Mouse (Mus musculus): Measurements from ENCODE around the gene Olfr610. TPM values are rescaled to one million over a fixed set of nuclear protein-coding genes. Genes with fewer than 3 reads are reported as not detected.
"Not testable (repeated sequence)": the region's sequence is repeated elsewhere in the genome, so short reads cannot be mapped to it uniquely, and the experiment has no call there.

Gene Olfr610
- not detected in 2 replicates for polyA plus RNA-seq (2016; fragmentation: Nextera tagmentation; extraction: Ambion mirVana)

- H3K27me3 ChIP-seq (ENCODE audit: low read depth, poor library complexity, severe bottlenecking), result no peaks in the 10 kb centered on the region
- H3K36me3 ChIP-seq, result no peaks in the 10 kb centered on the region
- H3K9me3 ChIP-seq (replicated peaks), result no peaks in the 10 kb centered on the region
- no peak within 1 kb of the TSS for H3K27ac ChIP-seq
- no peaks in the 10 kb centered on the region for H3K4me1 ChIP-seq
- WGBS, result 84% methylated on average over 2 of the region's 2 CpGs
- H3K4me3 ChIP-seq, result no peak within 1 kb of the TSS
- DNase-seq (ENCODE audit: low spot score), result no peak
Measured at GRCm38 (mm10) chr7:103512022-103512421, at the start of gene Olfr610. TSS of gene Olfr610 (minus strand) at chr7:103512122.

GRCm38 (mm10) chr7:103555779-103556178 is 43.9 kb upstream of the Olfr610 start, which contains the start of gene Olfr615:
TSS of gene Olfr615 (plus strand) at chr7:103556079.
- WGBS, result 91% methylated on average over 2 of the region's 2 CpGs
- no peak within 1 kb of the TSS for H3K27ac ChIP-seq
- DNase-seq (ENCODE audit: low spot score), result no peak
- no peaks in the 10 kb centered on the region for H3K4me1 ChIP-seq
- H3K9me3 ChIP-seq (replicated peaks), result no peaks in the 10 kb centered on the region
- H3K4me3 ChIP-seq, result no peak within 1 kb of the TSS
- no peaks in the 10 kb centered on the region for H3K27me3 ChIP-seq (ENCODE audit: low read depth, poor library complexity, severe bottlenecking)
- H3K36me3 ChIP-seq, result no peaks in the 10 kb centered on the region

- 83% methylated on average over 2 of the region's 2 CpGs for WGBS
- DNase-seq (ENCODE audit: low spot score), result no peak
- no peaks in the 10 kb centered on the region for H3K27me3 ChIP-seq (ENCODE audit: low read depth, poor library complexity, severe bottlenecking)
- no peaks in the 10 kb centered on the region for H3K9me3 ChIP-seq (replicated peaks)
- H3K27ac ChIP-seq, result no peak within 1 kb of the TSS
- no peaks in the 10 kb centered on the region for H3K4me1 ChIP-seq
- H3K4me3 ChIP-seq, result no peak within 1 kb of the TSS
- H3K36me3 ChIP-seq, result no peaks in the 10 kb centered on the region
Measured at GRCm38 (mm10) chr7:103547774-103548173, 35.9 kb upstream of the Olfr610 start, which contains the start of gene Olfr613. TSS of gene Olfr613 (plus strand) at chr7:103548074.

DNA sequence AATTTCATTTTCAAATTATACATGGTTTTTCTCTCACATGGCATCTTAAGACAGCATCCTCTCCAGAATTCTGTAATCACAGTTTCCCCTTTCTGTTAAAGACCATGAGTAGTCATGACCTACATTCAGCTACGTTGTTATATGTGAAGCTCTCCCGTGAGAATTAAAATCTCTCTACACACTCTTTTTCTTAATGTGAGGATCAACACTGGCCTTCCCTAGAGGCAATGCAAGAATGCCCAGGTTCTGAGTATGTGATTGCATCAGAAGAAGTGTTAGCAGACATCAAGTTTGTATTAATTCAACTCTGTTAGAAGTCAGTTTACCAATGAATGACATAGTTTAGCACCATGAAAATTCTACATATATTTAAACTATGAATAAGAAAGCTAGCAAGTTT is 30.7 kb upstream of the Olfr610 start, which contains the start of gene Olfr612:
Olfr612 (minus strand) TSS at position 101 of the 400 bp plus-strand sequence.
- H3K4me3 ChIP-seq; DNase-seq (ENCODE audit: low spot score); H3K9me3 ChIP-seq (replicated peaks); H3K4me1 ChIP-seq; H3K27ac ChIP-seq; H3K27me3 ChIP-seq (ENCODE audit: low read depth, poor library complexity, severe bottlenecking); H3K36me3 ChIP-seq: not testable (repeated sequence)
- 93% methylated on average over 2 of the region's 2 CpGs for WGBS

DNA sequence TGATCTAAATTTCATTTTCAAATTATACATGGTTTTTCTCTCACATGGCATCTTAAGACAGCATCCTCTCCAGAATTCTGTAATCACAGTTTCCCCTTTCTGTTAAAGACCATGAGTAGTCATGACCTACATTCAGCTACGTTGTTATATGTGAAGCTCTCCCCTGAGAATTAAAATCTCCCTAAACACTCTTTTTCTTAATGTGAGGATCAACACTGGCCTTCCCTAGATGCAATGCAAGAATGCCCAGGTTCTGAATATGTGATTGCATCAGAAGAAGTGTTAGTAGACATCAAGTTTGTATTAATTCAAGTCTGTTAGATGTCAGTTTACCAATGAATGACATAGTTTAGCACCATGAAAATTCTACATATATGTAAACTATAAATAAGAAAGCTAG is 8.8 kb upstream of the Olfr610 start, which contains the start of gene Olfr611:
Olfr611 (minus strand) TSS at position 101 of the 400 bp plus-strand sequence.
- not testable (repeated sequence) for H3K27me3 ChIP-seq (ENCODE audit: low read depth, poor library complexity, severe bottlenecking); DNase-seq (ENCODE audit: low spot score); H3K4me1 ChIP-seq; H3K9me3 ChIP-seq (replicated peaks); H3K36me3 ChIP-seq; H3K27ac ChIP-seq; H3K4me3 ChIP-seq
- 81% methylated on average over 1 of the region's 1 CpGs for WGBS

DNA sequence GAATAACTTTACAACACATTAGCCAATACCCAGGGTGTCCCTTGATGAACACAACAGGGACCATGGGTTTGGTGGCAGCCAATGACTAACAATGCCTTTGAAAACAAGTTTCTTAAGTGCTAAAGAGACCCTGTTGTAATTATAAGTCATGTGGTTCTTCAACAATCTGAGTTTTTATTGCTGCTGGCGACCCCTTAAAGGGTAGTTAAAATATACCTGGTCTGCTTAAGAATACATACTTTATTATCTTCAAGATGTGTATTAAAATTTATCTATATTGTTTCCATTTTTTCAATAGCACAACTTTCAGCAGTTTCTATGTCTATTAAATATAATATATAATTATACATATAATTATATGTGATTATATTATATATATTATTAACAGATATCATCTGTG is 14.0 kb downstream of the Olfr610 start, which contains the start of gene Olfr609:
Olfr609 (minus strand) TSS at position 101 of the 400 bp plus-strand sequence.
- Histone ChIP-seq H3K4me3 (no peak within 1 kb of the TSS), H3K36me3 (no peaks in the 10 kb centered on the region), H3K27ac (no peak within 1 kb of the TSS), H3K27me3 (ENCODE audit: low read depth, poor library complexity, severe bottlenecking) (no peaks in the 10 kb centered on the region), H3K4me1 (no peaks in the 10 kb centered on the region), H3K9me3 (replicated peaks) (no peaks in the 10 kb centered on the region)
- DNase-seq (ENCODE audit: low spot score), result no peak
- 72% methylated on average over 1 of the region's 1 CpGs for WGBS

GRCm38 (mm10) chr7:103477106-103477505 is 34.8 kb downstream of the Olfr610 start:
- 92% methylated on average over 9 of the region's 9 CpGs for WGBS
- H3K4me1 ChIP-seq; H3K27me3 ChIP-seq (ENCODE audit: low read depth, poor library complexity, severe bottlenecking); H3K4me3 ChIP-seq; H3K36me3 ChIP-seq; H3K27ac ChIP-seq; DNase-seq (ENCODE audit: low spot score); H3K9me3 ChIP-seq (replicated peaks): not testable (repeated sequence)

DNA sequence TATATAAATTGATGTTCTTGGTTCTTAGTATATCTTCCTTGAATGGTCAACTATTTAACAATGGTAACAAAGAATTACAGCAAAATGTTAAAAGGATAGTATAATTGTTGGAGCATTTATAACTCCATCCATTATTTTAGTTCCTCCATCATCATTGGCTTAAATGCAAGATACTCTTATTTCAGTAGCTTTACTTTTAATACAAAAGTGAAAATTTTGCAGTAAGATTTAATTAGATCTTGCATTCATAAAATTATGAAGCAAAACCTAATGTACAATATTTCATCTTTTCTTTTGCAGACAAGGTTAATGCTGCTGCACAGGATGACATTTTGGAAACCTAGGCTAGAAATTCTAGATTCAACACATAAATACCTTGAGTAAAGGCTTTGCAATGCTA is 42.3 kb downstream of the Olfr610 start, which contains the start of gene Olfr608:
Olfr608 (plus strand) TSS at position 301 of the 400 bp plus-strand sequence.
- Histone ChIP-seq H3K4me1 (no peaks in the 10 kb centered on the region), H3K9me3 (replicated peaks) (no peaks in the 10 kb centered on the region), H3K27me3 (ENCODE audit: low read depth, poor library complexity, severe bottlenecking) (no peaks in the 10 kb centered on the region), H3K4me3 (no peak within 1 kb of the TSS), H3K27ac (no peak within 1 kb of the TSS), H3K36me3 (no peaks in the 10 kb centered on the region)
- no peak for DNase-seq (ENCODE audit: low spot score)

GRCm38 (mm10) chr7:103460590-103460989 is 51.3 kb downstream of the Olfr610 start:
- H3K4me3 ChIP-seq, result no peak overlapping the region
- no peaks in the 10 kb centered on the region for H3K36me3 ChIP-seq
- no peaks in the 10 kb centered on the region for H3K4me1 ChIP-seq
- 94% methylated on average over 5 of the region's 5 CpGs for WGBS
- no peak for DNase-seq (ENCODE audit: low spot score)
- H3K27me3 ChIP-seq (ENCODE audit: low read depth, poor library complexity, severe bottlenecking), result no peaks in the 10 kb centered on the region
- H3K9me3 ChIP-seq (replicated peaks), result no peaks in the 10 kb centered on the region
- no peak overlapping the region for H3K27ac ChIP-seq

Other genes starting within 250 kb of the Olfr610 start
- not detected in 2 replicates for gene Olfr596, start 206.5 kb downstream of the Olfr610 start, polyA plus RNA-seq (2016; fragmentation: Nextera tagmentation; extraction: Ambion mirVana)
- gene Olfr597, start 195.8 kb downstream of the Olfr610 start, polyA plus RNA-seq (2016; fragmentation: Nextera tagmentation; extraction: Ambion mirVana), result not detected in 2 replicates
- not detected in 2 replicates for gene Olfr598, start 188.6 kb downstream of the Olfr610 start, polyA plus RNA-seq (2016; fragmentation: Nextera tagmentation; extraction: Ambion mirVana)
- gene Olfr599, start 176.2 kb downstream of the Olfr610 start, polyA plus RNA-seq (2016; fragmentation: Nextera tagmentation; extraction: Ambion mirVana), result not detected in 2 replicates
- not detected in 2 replicates for gene Olfr600, start 162.5 kb downstream of the Olfr610 start, polyA plus RNA-seq (2016; fragmentation: Nextera tagmentation; extraction: Ambion mirVana)
- not detected in 2 replicates for gene Olfr601, start 149.5 kb downstream of the Olfr610 start, polyA plus RNA-seq (2016; fragmentation: Nextera tagmentation; extraction: Ambion mirVana)
- not detected in 2 replicates for gene Olfr603, start 125.9 kb downstream of the Olfr610 start, polyA plus RNA-seq (2016; fragmentation: Nextera tagmentation; extraction: Ambion mirVana)
- 0.08 TPM in 1 of 2 replicates, not detected in the other for gene Usp17lc, start 97.0 kb downstream of the Olfr610 start, polyA plus RNA-seq (2016; fragmentation: Nextera tagmentation; extraction: Ambion mirVana)
- gene Olfr605, start 66.7 kb downstream of the Olfr610 start, polyA plus RNA-seq (2016; fragmentation: Nextera tagmentation; extraction: Ambion mirVana), result not detected in 2 replicates
- not detected in 2 replicates for gene Olfr606, start 63.1 kb downstream of the Olfr610 start, polyA plus RNA-seq (2016; fragmentation: Nextera tagmentation; extraction: Ambion mirVana)
- gene Olfr607, start 48.0 kb downstream of the Olfr610 start, polyA plus RNA-seq (2016; fragmentation: Nextera tagmentation; extraction: Ambion mirVana), result not detected in 2 replicates
- gene Olfr608, start 42.2 kb downstream of the Olfr610 start, polyA plus RNA-seq (2016; fragmentation: Nextera tagmentation; extraction: Ambion mirVana), result not detected in 2 replicates
- gene Olfr609, start 14.1 kb downstream of the Olfr610 start, polyA plus RNA-seq (2016; fragmentation: Nextera tagmentation; extraction: Ambion mirVana), result not detected in 2 replicates
- not detected in 2 replicates for gene Olfr611, start 8.7 kb upstream of the Olfr610 start, polyA plus RNA-seq (2016; fragmentation: Nextera tagmentation; extraction: Ambion mirVana)
- not detected in 2 replicates for gene Olfr612, start 30.6 kb upstream of the Olfr610 start, polyA plus RNA-seq (2016; fragmentation: Nextera tagmentation; extraction: Ambion mirVana)
- not detected in 2 replicates for gene Olfr613, start 36.0 kb upstream of the Olfr610 start, polyA plus RNA-seq (2016; fragmentation: Nextera tagmentation; extraction: Ambion mirVana)
- gene Olfr615, start 44.0 kb upstream of the Olfr610 start, polyA plus RNA-seq (2016; fragmentation: Nextera tagmentation; extraction: Ambion mirVana), result not detected in 2 replicates
- gene Olfr616, start 57.0 kb upstream of the Olfr610 start, polyA plus RNA-seq (2016; fragmentation: Nextera tagmentation; extraction: Ambion mirVana), result not detected in 2 replicates
- gene Olfr617, start 60.9 kb upstream of the Olfr610 start, polyA plus RNA-seq (2016; fragmentation: Nextera tagmentation; extraction: Ambion mirVana), result not detected in 2 replicates
- not detected in 2 replicates for gene Olfr618, start 78.0 kb upstream of the Olfr610 start, polyA plus RNA-seq (2016; fragmentation: Nextera tagmentation; extraction: Ambion mirVana)
- not detected in 2 replicates for gene Olfr619, start 88.5 kb upstream of the Olfr610 start, polyA plus RNA-seq (2016; fragmentation: Nextera tagmentation; extraction: Ambion mirVana)
- not detected in 2 replicates for gene Olfr620, start 100.4 kb upstream of the Olfr610 start, polyA plus RNA-seq (2016; fragmentation: Nextera tagmentation; extraction: Ambion mirVana)
- not detected in 2 replicates for gene Olfr622, start 130.6 kb upstream of the Olfr610 start, polyA plus RNA-seq (2016; fragmentation: Nextera tagmentation; extraction: Ambion mirVana)
- not detected in 2 replicates for gene Olfr623, start 151.6 kb upstream of the Olfr610 start, polyA plus RNA-seq (2016; fragmentation: Nextera tagmentation; extraction: Ambion mirVana)
- 0.04 and 0.06 TPM in 2 replicates for gene Olfr624, start 159.1 kb upstream of the Olfr610 start, polyA plus RNA-seq (2016; fragmentation: Nextera tagmentation; extraction: Ambion mirVana)
- gene Olfr625-ps1, start 170.6 kb upstream of the Olfr610 start, polyA plus RNA-seq (2016; fragmentation: Nextera tagmentation; extraction: Ambion mirVana), result not detected in 2 replicates
- not detected in 2 replicates for gene Olfr243, start 202.5 kb upstream of the Olfr610 start, polyA plus RNA-seq (2016; fragmentation: Nextera tagmentation; extraction: Ambion mirVana)
- gene Olfr628, start 218.3 kb upstream of the Olfr610 start, polyA plus RNA-seq (2016; fragmentation: Nextera tagmentation; extraction: Ambion mirVana), result not detected in 2 replicates
- gene Olfr629, start 232.8 kb upstream of the Olfr610 start, polyA plus RNA-seq (2016; fragmentation: Nextera tagmentation; extraction: Ambion mirVana), result not detected in 2 replicates
- gene Olfr630, start 245.2 kb upstream of the Olfr610 start, polyA plus RNA-seq (2016; fragmentation: Nextera tagmentation; extraction: Ambion mirVana), result not detected in 2 replicates